Mouse (Mus musculus): ENCODE data around the gene Gna15.

Gna15 gene

GRCm38 (mm10) chr10:81495616-81496263, 28.3 kb downstream of the Gna15 start:
- DNase-seq (ENCODE audit: low read depth, low spot score), result no peak

DNA sequence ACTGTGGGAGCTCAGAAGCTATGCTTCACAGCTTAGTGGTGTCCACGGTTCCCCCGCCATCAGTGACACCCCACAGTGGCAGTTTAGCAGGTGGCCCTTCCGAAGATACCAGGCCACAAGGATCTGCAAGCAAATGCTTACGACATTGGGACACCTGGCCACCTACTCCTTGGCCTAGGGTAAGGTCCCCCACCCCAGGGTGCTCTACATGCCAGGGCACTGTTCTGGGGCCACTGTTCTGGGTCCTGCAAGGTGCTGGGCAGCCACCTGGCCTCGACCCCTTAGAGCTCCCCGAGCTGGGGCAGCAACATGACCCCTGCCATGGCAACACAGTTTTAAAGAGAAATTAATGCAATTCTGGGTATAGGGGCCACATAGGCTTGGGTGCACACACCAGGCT, 28.9 kb downstream of the Gna15 start:
- no peak for DNase-seq (ENCODE audit: low read depth, low spot score)

- no peak for DNase-seq (ENCODE audit: low read depth, low spot score)
Measured at GRCm38 (mm10) chr10:81494260-81495041, 29.6 kb downstream of the Gna15 start.

- DNase-seq (ENCODE audit: low read depth, low spot score), result no peak
Measured at GRCm38 (mm10) chr10:81493601-81494220, 30.3 kb downstream of the Gna15 start.

DNA sequence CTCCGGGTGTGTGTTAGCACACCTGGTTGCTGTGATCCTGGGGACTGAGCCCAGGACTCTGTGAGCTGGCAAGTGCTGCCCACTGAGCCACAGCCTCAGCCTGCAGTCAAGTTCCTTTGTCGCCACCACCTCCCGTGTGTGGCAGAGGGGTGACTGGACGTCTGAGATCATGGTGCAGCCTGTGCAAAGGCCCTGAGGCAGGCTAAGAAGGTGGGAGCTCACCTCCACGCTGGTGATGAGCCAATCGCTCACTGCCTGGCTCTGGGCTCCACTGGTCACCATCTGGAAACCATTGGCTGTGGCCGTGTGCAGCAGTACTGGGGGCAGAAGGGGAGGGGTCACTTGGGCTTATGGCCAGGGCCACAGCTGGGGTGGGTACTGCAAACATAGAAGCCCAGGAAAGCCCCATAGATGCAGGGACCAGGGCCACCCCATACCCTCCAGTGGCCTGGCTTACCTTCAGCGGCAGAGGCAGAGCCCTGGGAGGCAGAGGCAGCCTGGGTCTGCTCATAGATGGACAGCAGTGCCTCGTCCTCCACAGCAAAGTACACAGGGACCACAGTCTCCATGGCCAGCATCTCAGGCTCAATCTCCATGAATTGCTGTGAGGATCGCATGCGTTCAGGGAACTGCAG, 31.3 kb downstream of the Gna15 start:
- DNase-seq (ENCODE audit: low read depth, low spot score), result no peak

DNA sequence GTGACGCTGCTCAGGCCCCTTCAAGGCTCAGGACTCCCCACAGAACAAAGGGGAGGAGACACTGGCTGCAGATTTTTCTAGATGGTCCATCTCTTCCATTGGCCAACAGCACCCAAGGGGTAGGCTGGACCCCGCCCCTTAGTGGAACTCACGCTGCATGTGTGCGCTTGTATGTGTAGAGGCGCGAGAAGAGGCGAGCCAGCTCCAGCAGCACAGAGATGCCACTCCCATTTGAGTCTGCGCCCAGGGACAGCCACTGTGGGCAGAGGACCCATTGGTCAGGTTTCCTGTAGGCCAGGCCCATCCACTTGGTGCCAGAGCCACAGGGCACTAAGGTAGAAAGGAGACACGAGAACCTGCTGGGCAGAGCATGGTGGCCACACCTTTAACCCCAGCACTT, 33.0 kb downstream of the Gna15 start:
- no peak for DNase-seq (ENCODE audit: low read depth, low spot score)

- no peak for DNase-seq (ENCODE audit: low read depth, low spot score)
Measured at GRCm38 (mm10) chr10:81489941-81490340, 34.1 kb downstream of the Gna15 start.

GRCm38 (mm10) chr10:81488081-81488480, 35.9 kb downstream of the Gna15 start:
- no peak for DNase-seq (ENCODE audit: low read depth, low spot score)

GRCm38 (mm10) chr10:81486496-81486895, 37.5 kb downstream of the Gna15 start:
- no peak for DNase-seq (ENCODE audit: low read depth, low spot score)

- DNase-seq (ENCODE audit: low read depth, low spot score), result no peak
Measured at GRCm38 (mm10) chr10:81485479-81486018, 38.5 kb downstream of the Gna15 start.

GRCm38 (mm10) chr10:81485060-81485449, 39.0 kb downstream of the Gna15 start:
- DNase-seq (ENCODE audit: low read depth, low spot score), result no peak

GRCm38 (mm10) chr10:81484441-81485059, 39.5 kb downstream of the Gna15 start:
- no peak for DNase-seq (ENCODE audit: low read depth, low spot score)

- DNase-seq (ENCODE audit: low read depth, low spot score), result no peak
Measured at GRCm38 (mm10) chr10:81483983-81484382, 40.0 kb downstream of the Gna15 start.

- DNase-seq (ENCODE audit: low read depth, low spot score), result no peak
Measured at GRCm38 (mm10) chr10:81482533-81482889, 41.5 kb downstream of the Gna15 start, which contains the start of gene Celf5. Gene Celf5 (minus strand): TSS chr10:81482709.

DNA sequence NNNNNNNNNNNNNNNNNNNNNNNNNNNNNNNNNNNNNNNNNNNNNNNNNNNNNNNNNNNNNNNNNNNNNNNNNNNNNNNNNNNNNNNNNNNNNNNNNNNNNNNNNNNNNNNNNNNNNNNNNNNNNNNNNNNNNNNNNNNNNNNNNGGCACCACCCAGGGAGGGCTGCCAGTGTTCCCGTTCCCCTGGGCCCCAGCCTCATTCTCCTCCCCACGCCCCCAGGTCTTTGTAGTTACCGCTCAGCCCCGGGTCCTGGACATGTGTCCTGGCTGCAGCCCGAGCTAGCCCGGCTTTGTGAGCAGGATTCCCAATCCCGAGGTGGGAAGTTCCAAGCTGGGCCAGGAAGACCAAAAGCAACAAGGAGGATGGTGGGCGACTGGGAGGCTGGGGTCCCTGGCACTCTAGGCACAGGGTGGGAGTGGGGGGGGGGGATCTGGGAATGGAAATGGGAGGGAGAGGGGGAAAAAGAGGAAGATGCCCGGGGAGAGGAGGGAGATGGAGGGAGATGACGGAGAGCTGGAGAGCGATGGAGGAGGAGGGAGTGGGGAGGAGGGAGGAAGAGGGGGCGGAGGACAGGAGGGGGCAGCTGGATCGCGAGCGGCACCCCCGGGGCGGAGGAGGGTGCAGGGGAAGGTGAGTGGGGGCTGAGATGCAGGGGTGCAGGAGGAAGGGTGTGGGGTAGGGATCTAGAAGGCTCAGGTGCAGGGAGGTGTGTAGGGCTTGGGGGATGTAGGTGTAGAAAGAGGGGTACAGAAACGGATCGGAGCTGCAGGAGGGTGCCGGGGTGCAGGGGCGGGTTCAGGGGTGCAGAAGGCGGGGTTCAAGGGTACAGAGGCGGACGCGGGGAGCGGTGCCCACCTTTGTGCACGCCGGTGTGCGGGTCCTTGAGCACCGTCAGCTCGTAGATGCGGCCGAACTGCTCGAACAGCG, 42.2 kb downstream of the Gna15 start:
- DNase-seq (ENCODE audit: low read depth, low spot score), result no peak

DNA sequence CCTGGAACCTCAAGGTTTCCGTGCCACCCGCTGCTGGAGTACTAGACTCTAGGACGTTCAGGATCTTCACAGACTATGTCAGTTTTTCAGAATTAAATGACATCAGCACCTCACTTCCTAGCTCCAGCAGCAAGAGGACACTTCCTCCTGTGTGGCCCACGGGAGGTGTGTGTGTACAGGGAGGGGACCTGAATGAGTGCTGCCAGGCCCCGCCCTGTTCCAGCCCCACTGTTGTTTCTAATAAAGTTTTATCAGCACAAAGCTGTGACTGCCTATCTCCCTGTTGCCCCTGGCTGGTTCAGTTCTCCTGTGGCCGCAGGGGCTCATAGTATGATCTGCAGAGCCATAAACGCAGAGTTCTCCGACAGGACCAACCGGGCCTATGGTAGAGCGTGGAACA, 49.6 kb downstream of the Gna15 start:
- DNase-seq (ENCODE audit: low read depth, low spot score), result no peak

DNA sequence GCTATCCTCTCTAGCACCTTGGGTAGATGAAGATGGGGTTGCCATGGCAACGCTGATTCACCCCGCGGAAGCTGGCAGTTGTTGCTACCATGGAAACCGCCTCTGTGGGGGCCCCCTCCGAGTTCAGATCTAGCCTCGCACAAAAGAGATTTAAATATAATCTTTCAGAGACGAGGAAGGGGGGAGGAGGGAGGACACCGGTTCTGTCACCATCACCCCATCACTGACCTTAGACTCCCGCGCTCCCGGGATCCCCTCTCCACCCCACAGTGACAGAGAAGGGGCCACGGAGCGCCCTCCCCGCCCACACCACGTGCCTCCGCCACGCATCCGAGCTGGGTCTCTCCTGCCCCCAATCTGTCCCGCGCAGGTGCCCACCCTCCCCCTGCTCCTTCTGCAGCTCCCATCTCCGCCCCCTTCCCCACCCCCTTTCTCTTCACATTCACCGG, 51.0 kb downstream of the Gna15 start:
- DNase-seq (ENCODE audit: low read depth, low spot score), result no peak

GRCm38 (mm10) chr10:81472403-81473002, 51.5 kb downstream of the Gna15 start:
- no peak for DNase-seq (ENCODE audit: low read depth, low spot score)

- no peak for DNase-seq (ENCODE audit: low read depth, low spot score)
Measured at GRCm38 (mm10) chr10:81470454-81470853, 53.6 kb downstream of the Gna15 start.

DNA sequence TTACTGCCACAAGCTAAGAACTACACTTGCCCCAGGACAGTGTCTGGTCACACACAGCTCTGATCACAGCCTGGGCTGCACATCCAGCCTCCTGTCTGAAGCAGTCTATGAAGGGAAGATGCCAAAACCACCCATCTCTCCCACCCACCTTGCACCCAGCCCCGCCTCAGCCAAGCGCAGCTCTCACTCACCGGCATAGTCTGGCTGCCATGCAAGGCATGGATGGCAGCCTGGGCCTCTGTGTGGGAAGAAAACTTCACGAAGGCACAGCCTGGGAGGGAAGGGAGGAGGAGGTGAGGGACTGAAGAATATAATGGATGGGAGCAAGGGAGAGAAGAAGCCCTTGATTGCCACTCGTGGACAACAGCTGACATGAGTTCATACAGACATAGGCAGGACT, 54.8 kb downstream of the Gna15 start:
- DNase-seq (ENCODE audit: low read depth, low spot score), result no peak
